Mouse (Mus musculus) MEL (cell line): ENCODE measurements around the gene Wdr4. TPM values are rescaled to one million over a fixed set of nuclear protein-coding genes. Genes with fewer than 3 reads are reported as not detected.

Source experiments
- DNase-seq: peaks from one replicate; pipeline ENCODE4 v3.0.0; 2011; ENCODE audit warnings: low read depth, low spot score
- H3K27ac ChIP-seq: 2 replicates; pipeline ENCODE4 v1.5.1; 2012; ENCODE audit warnings: low read depth, mild to moderate bottlenecking, control low read depth, low read length, moderate library complexity; ENCODE audit not compliant: control insufficient read depth
- H3K27me3 ChIP-seq, 2 experiments: fragments of 150-350 bp in 1 of 2; sonication (generic) in 1 of 2; 2 replicates each; pipeline ENCODE4 v1.6.1; 2012; ENCODE audit warnings: low read length in 2 of 2, mild to moderate bottlenecking in 2 of 2, improper control_type of control experiment in 1 of 2, moderate library complexity in 1 of 2; ENCODE audit not compliant: insufficient read depth in 2 of 2, control insufficient read depth in 1 of 2
- H3K36me3 ChIP-seq, 2 experiments: 2 replicates each; pipeline ENCODE4 v1.6.1; 2012 to 2014; ENCODE audit warnings: low read length in 2 of 2, improper control_type of control experiment in 1 of 2, inconsistent platforms in 1 of 2, mild to moderate bottlenecking in 1 of 2; ENCODE audit not compliant: insufficient read depth in 2 of 2, control insufficient read depth in 1 of 2
- H3K4me1 ChIP-seq, 2 experiments: fragments of 150-350 bp in 1 of 2; sonication (generic) in 1 of 2; 2 replicates each; pipeline ENCODE4 v1.6.1; 2012; ENCODE audit warnings: low read length in 2 of 2, improper control_type of control experiment in 1 of 2, mild to moderate bottlenecking in 1 of 2; ENCODE audit not compliant: insufficient read depth in 2 of 2, control insufficient read depth in 1 of 2
- H3K4me3 ChIP-seq, 2 experiments: fragments of 150-350 bp in 1 of 2; sonication (generic) in 1 of 2; 2 replicates each; pipeline ENCODE4 v1.5.1; 2012; ENCODE audit warnings: low read depth in 2 of 2, low read length in 2 of 2, mild to moderate bottlenecking in 2 of 2, moderate library complexity in 2 of 2, control low read depth in 1 of 2, improper control_type of control experiment in 1 of 2; ENCODE audit not compliant: control insufficient read depth in 1 of 2, insufficient read depth in 1 of 2
- H3K79me2 ChIP-seq: 2 replicates; pipeline ENCODE4 v1.6.1; 2012; ENCODE audit warnings: mild to moderate bottlenecking, low read length, moderate library complexity; ENCODE audit not compliant: control insufficient read depth, poor library complexity, insufficient read depth
- H3K9ac ChIP-seq: 2 replicates; pipeline ENCODE4 v1.6.1; 2012; ENCODE audit warnings: low read depth, mild to moderate bottlenecking, control low read depth, low read length, moderate library complexity; ENCODE audit not compliant: control insufficient read depth, poor library complexity, severe bottlenecking
- H3K9me3 ChIP-seq: fragments of 150-350 bp; sonication (generic); replicated peaks from 2 replicates; pipeline ENCODE4 v1.6.1; 2012; ENCODE audit warnings: mild to moderate bottlenecking, low read length, improper control_type of control experiment, moderate library complexity; ENCODE audit not compliant: insufficient read depth
- CTCF ChIP-seq, 3 experiments: IDR thresholded peaks in 2 of 3; conservative IDR thresholded peaks in 1 of 3; 2 replicates each; pipeline ENCODE4 v1.5.1; 2011 to 2012; ENCODE audit warnings: low read length in 3 of 3, low read depth in 2 of 3, mild to moderate bottlenecking in 2 of 3, improper control_type of control experiment in 1 of 3, inconsistent platforms in 1 of 3, mixed read lengths in 1 of 3, moderate library complexity in 1 of 3; ENCODE audit not compliant: control insufficient read depth in 1 of 3, insufficient read depth in 1 of 3, poor library complexity in 1 of 3, severe bottlenecking in 1 of 3
- EP300 ChIP-seq, 2 experiments: IDR thresholded peaks; 2 replicates each; pipeline ENCODE4 v1.6.1; 2011; ENCODE audit warnings: improper control_type of control experiment in 2 of 2, low read length in 2 of 2, low read depth in 1 of 2, mild to moderate bottlenecking in 1 of 2
- GABPA ChIP-seq: IDR thresholded peaks from 2 replicates; pipeline ENCODE4 v1.6.1; 2012; ENCODE audit warnings: low read depth, mild to moderate bottlenecking, inconsistent platforms, low read length, improper control_type of control experiment, moderate library complexity
- GATA1 ChIP-seq: IDR thresholded peaks from 2 replicates; pipeline ENCODE4 v1.6.1; 2011; ENCODE audit warnings: low read depth, low read length, improper control_type of control experiment
- KAT2A ChIP-seq: conservative IDR thresholded peaks from 2 replicates; pipeline ENCODE4 v1.6.1; 2012; ENCODE audit warnings: low read depth, low read length, improper control_type of control experiment, inconsistent platforms
- MAX ChIP-seq: IDR thresholded peaks from 2 replicates; pipeline ENCODE4 v1.6.1; 2011; ENCODE audit warnings: low read length, improper control_type of control experiment
- MYB ChIP-seq: IDR thresholded peaks from 2 replicates; pipeline ENCODE4 v1.6.1; 2011; ENCODE audit warnings: mild to moderate bottlenecking, low read depth, low read length, improper control_type of control experiment
- NELFE ChIP-seq: IDR thresholded peaks from 2 replicates; pipeline ENCODE4 v1.6.1; 2011; ENCODE audit warnings: low read depth, low read length, improper control_type of control experiment
- POLR2AphosphoS2 ChIP-seq: IDR thresholded peaks from 2 replicates; pipeline ENCODE4 v1.6.1; 2011; ENCODE audit warnings: low read length, improper control_type of control experiment
- POLR2AphosphoS5 ChIP-seq: IDR thresholded peaks from 2 replicates; pipeline ENCODE4 v1.6.1; 2012; ENCODE audit warnings: low read depth, borderline replicate concordance, mild to moderate bottlenecking, inconsistent platforms, low read length, moderate library complexity, mixed read lengths
- RAD21 ChIP-seq: IDR thresholded peaks from 2 replicates; pipeline ENCODE4 v1.6.1; 2011; ENCODE audit warnings: mild to moderate bottlenecking, low read depth, low read length, improper control_type of control experiment
- SIN3A ChIP-seq: IDR thresholded peaks from 2 replicates; pipeline ENCODE4 v1.6.1; 2012; ENCODE audit warnings: low read length, improper control_type of control experiment, inconsistent platforms
- TAL1 ChIP-seq: IDR thresholded peaks from 2 replicates; pipeline ENCODE4 v1.6.1; 2012; ENCODE audit warnings: mild to moderate bottlenecking, inconsistent platforms, low read length, moderate library complexity, mixed read lengths
- TBP ChIP-seq: IDR thresholded peaks from 2 replicates; pipeline ENCODE4 v1.8.0; 2011; ENCODE audit warnings: low read depth, low read length, improper control_type of control experiment
- UBTF ChIP-seq: IDR thresholded peaks from 2 replicates; pipeline ENCODE4 v1.6.1; 2012; ENCODE audit warnings: low read depth, mild to moderate bottlenecking, inconsistent platforms, low read length, improper control_type of control experiment, moderate library complexity, borderline replicate concordance; ENCODE audit not compliant: insufficient read depth
- USF1 ChIP-seq: IDR thresholded peaks from 2 replicates; pipeline ENCODE4 v1.6.1; 2014; ENCODE audit warnings: low read depth, mild to moderate bottlenecking, inconsistent platforms, low read length, improper control_type of control experiment, moderate library complexity
- ZKSCAN1 ChIP-seq: IDR thresholded peaks from 2 replicates; pipeline ENCODE4 v1.6.1; 2012; ENCODE audit warnings: low read depth, mild to moderate bottlenecking, inconsistent platforms, low read length, improper control_type of control experiment, moderate library complexity
- polyA plus RNA-seq, 2 experiments: library from polyadenylated mRNA; stranded (reverse) in 1 of 2; unstranded in 1 of 2; fragments of >175 nt in 1 of 2; fragments of >200 nt in 1 of 2; gene quantifications; 2 replicates each; pipeline versions ENCODE4 v1.2.1 to v1.2.4; 2012; ENCODE audit warnings: low replicate concordance in 2 of 2, low read depth in 1 of 2; ENCODE audit not compliant: insufficient read length in 2 of 2, insufficient read depth in 1 of 2, missing spikeins in 1 of 2
- total RNA-seq: library from RNA; depleted of rRNA; stranded (reverse); fragments of 300-350 nt; gene quantifications from 2 replicates; pipeline ENCODE4 v1.2.3, GENCODE M21; 2012

The Wdr4 gene
- total and polyA plus RNA-seq, 3 experiments: 109 to 118 TPM; not detected in 1

GRCm38 (mm10) chr17:31540101-31540500 is 20.3 kb upstream of the Wdr4 start:
- Histone ChIP-seq H3K27ac (no peak overlapping the region), H3K9ac (no peak overlapping the region), H3K4me3 (no peak overlapping the region), H3K9me3 (no peaks in the 10 kb centered on the region), H3K4me1 (no peaks in the 10 kb centered on the region), H3K27me3 (0 out of 4 replicates have a peak, but pooled peaks cover 0 to 1% of the 10 kb centered on the region in 2 experiments), H3K36me3 (no peaks in the 10 kb centered on the region), H3K79me2 (no peaks in the 10 kb centered on the region)
- TF ChIP-seq MAX: no peak
- TF ChIP-seq POLR2AphosphoS5: no peak
- no peak for TF ChIP-seq SIN3A
- TF ChIP-seq KAT2A: no peak
- no peak for TF ChIP-seq ZKSCAN1
- TF ChIP-seq POLR2AphosphoS2: no peak
- TF ChIP-seq MYB: no peak
- no peak for TF ChIP-seq GATA1
- no peak for DNase-seq

- DNase-seq: no peak
- H3K4me1 ChIP-seq: no peaks in the 10 kb centered on the region
- H3K4me3 ChIP-seq: no peak overlapping the region
- no peak overlapping the region for H3K9ac ChIP-seq
- no peaks in the 10 kb centered on the region for H3K9me3 ChIP-seq
- H3K36me3 ChIP-seq: no peaks in the 10 kb centered on the region
- H3K27me3 ChIP-seq: 0 out of 4 replicates have a peak, but pooled peaks cover 0 to 1% of the 10 kb centered on the region in 2 experiments
- TF ChIP-seq RAD21 (no peak), GABPA (no peak), CTCF (IDR thresholded peaks at IDR 0.05 in 2 of 3, conservative IDR thresholded peaks at IDR 0.05 in 1 of 3; ENCODE audit: control insufficient read depth in 1 of 3, insufficient read depth in 1 of 3, low read depth in 2 of 3, low read length in 3 of 3, poor library complexity in 1 of 3, severe bottlenecking in 1 of 3) (no peak), TBP (no peak), UBTF (no peak), NELFE (no peak), MYB (no peak), EP300 (IDR thresholded peaks at IDR 0.05; ENCODE audit: low read depth in 1 of 2, low read length in 2 of 2) (no peak), USF1 (no peak), GATA1 (no peak), TAL1 (no peak)
- H3K79me2 ChIP-seq: no peaks in the 10 kb centered on the region
- H3K27ac ChIP-seq: no peak overlapping the region
Observed at GRCm38 (mm10) chr17:31535871-31536629, 16.3 kb upstream of the Wdr4 start.
